Mouse (Mus musculus) limb, embryonic 14.5 days (tissue): ENCODE results near the gene Olfml2b. TPM values are rescaled to one million over a fixed set of nuclear protein-coding genes. Genes with fewer than 3 reads are reported as not detected.

Experiments used
- ATAC-seq: fragments of 200-750 bp; cut with Nextera tagmentation; 2 replicates; pipeline ENCODE4 v1.8.0; 2017; ENCODE audit warnings: low read depth, moderate number of reproducible peaks, moderate TSS enrichment; ENCODE audit not compliant: low FRiP score
- DNase-seq: peaks from one replicate; pipeline ENCODE4 v3.0.0-alpha.2; 2015; ENCODE audit warnings: low spot score
- H3K27ac ChIP-seq: fragments of 300-500 bp; sonication (generic); replicated peaks from 2 replicates; pipeline ENCODE4 v1.5.1; 2014; ENCODE audit warnings: low read depth, mild to moderate bottlenecking, low read length, moderate library complexity, mixed read lengths
- H3K27me3 ChIP-seq: fragments of 300-500 bp; sonication (generic); 2 replicates; pipeline ENCODE4 v1.6.1; 2014; ENCODE audit warnings: low read length, mixed read lengths; ENCODE audit not compliant: control insufficient read depth, insufficient read depth
- H3K36me3 ChIP-seq: fragments of 300-500 bp; sonication (generic); 2 replicates; pipeline ENCODE4 v1.6.1; 2014; ENCODE audit warnings: mild to moderate bottlenecking, low read length, moderate library complexity, mixed read lengths; ENCODE audit not compliant: control insufficient read depth, insufficient read depth
- H3K4me1 ChIP-seq: fragments of 300-500 bp; sonication (generic); 2 replicates; pipeline ENCODE4 v1.6.1; 2014; ENCODE audit warnings: antibody characterized with exemption, low read length, mixed read lengths; ENCODE audit not compliant: control insufficient read depth, insufficient read depth
- H3K4me2 ChIP-seq: fragments of 300-500 bp; sonication (generic); replicated peaks from 2 replicates; pipeline ENCODE4 v1.6.1; 2014; ENCODE audit warnings: low read depth, mild to moderate bottlenecking, low read length, moderate library complexity; ENCODE audit not compliant: severe bottlenecking
- H3K4me3 ChIP-seq: fragments of 300-500 bp; sonication (generic); replicated peaks from 2 replicates; pipeline ENCODE4 v1.5.1; 2014; ENCODE audit warnings: low read length
- H3K9ac ChIP-seq: fragments of 300-500 bp; sonication (generic); 2 replicates; pipeline ENCODE4 v1.6.1; 2014; ENCODE audit warnings: mild to moderate bottlenecking, low read depth, low read length, moderate library complexity; ENCODE audit not compliant: severe bottlenecking
- H3K9me3 ChIP-seq: fragments of 300-500 bp; sonication (generic); 2 replicates; pipeline ENCODE4 v1.6.1; 2016; ENCODE audit warnings: low read length; ENCODE audit not compliant: control insufficient read depth
- POLR2A ChIP-seq: fragments of 200-500 bp; IDR thresholded peaks from 2 replicates; pipeline ENCODE4 v1.8.0; 2012; ENCODE audit warnings: inconsistent platforms, mild to moderate bottlenecking, moderate library complexity, borderline replicate concordance; ENCODE audit not compliant: insufficient read depth, insufficient read length; ENCODE audit errors: extremely low read depth
- WGBS: fragments of 180-500 bp; shearing (Covaris S2); extraction: QIAGEN DNeasy Blood & Tissue Kit; methylation state at CpG from one replicate; pipeline ENCODE4 v1.1.7; 2014; 5-methylcytosine and 5-hydroxymethylcytosine counted together
- polyA plus RNA-seq, 2 experiments: library from polyadenylated mRNA; depleted of rRNA in 1 of 2; stranded (reverse) in 1 of 2; unstranded in 1 of 2; fragments of >200 nt; fragmentation: Nextera tagmentation in 1 of 2; extraction: Ambion mirVana in 1 of 2; gene quantifications; 2 replicates each; pipeline versions ENCODE4 v1.2.1 to v1.2.3; 2012 to 2014

Olfml2b gene
- polyA plus RNA-seq, 2 experiments = 50.4 to 50.6 TPM

DNA sequence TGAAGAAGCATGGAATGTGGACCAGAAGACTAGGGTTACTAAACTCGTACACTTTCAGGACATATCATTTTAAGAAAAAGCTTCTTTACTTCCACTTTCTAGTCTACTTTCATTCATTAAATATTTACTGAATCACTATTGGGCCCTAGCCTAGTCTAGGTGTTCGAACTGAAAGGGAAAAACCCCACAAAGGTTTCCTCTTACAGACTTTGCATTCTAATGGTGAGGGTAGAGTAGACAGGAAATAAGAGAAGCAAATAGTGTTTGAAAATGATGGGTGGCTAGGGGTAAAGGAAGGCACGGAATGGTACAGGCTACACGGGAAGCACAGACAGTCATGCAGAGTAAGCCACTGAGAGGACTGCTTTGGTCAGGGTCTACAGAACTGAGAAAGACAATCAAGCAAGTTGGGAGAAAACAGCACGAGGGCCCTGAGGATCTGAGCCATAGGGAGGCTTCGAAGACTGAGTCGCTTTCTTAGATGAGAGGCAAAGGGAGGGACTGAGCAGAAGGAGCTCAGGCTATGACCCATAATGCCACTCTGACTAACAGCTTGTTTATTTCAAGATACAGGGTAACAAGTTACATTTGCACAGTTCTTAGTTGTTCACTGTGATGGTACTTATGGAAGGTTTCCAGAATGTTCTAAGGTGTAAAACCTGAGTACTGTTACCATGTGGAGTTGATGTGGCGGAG, 85.1 kb downstream of the Olfml2b start:
- TF ChIP-seq POLR2A = no peak
- H3K27ac ChIP-seq = no peak overlapping the region
- DNase-seq (no peak), ATAC-seq (no peak)
- H3K27me3 ChIP-seq = no peaks in the 10 kb centered on the region
- H3K9ac ChIP-seq = no peak overlapping the region
- H3K9me3 ChIP-seq = no peaks in the 10 kb centered on the region
- WGBS = 85% methylated on average over 8 of the region's 8 CpGs
- no peak overlapping the region for H3K4me3 ChIP-seq
- no peaks in the 10 kb centered on the region for H3K36me3 ChIP-seq
- H3K4me1 ChIP-seq = peaks cover 9% of the 10 kb centered on the region
- H3K4me2 ChIP-seq = no peak overlapping the region

DNA sequence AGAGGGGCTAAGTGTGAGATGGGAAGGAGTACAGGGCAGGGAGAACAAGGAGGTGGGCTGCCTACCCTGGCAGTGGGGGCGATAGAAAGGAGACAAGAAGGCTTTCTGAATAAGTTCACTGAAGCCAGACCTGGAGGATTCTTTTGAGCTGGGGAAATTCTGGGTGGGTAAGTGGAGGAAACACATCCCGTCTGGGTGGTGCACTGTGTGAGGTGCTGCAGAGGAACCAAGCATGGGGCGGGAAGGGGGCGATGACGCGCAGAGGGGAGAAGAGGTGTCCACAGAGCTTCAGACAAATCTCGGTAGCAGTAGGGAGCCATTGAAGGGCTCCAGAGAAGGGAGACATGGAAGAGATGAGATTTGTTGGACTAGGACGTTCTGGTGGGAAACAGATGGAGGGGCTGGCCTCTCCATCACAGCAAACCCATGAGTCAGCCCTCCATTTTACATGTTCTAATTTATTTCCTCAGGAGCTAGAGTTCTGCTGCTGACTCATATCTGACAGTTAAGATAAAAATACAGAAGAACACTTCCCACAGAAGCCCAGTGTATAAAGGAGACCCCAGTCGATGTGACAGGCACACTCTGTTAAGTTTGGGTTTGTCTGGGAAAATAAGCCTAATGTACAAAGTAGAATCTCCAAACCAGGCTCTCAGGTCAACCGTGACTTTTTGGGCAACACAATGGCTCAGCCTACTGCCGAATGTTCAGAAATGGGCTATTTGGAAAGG, 87.7 kb downstream of the Olfml2b start:
- H3K27me3 ChIP-seq = no peaks in the 10 kb centered on the region
- TF ChIP-seq POLR2A = no peak
- no peaks in the 10 kb centered on the region for H3K9me3 ChIP-seq
- no peak overlapping the region for H3K4me2 ChIP-seq
- H3K9ac ChIP-seq = no peak overlapping the region
- ATAC-seq = no peak
- H3K36me3 ChIP-seq = no peaks in the 10 kb centered on the region
- WGBS = 66% methylated on average over 11 of the region's 11 CpGs
- H3K4me3 ChIP-seq = no peak overlapping the region
- H3K27ac ChIP-seq = 0 out of 2 replicates have a peak overlapping the region, but pooled peaks have one; percentile 39
- DNase-seq = no peak
- H3K4me1 ChIP-seq = peaks cover 9% of the 10 kb centered on the region

Other genes with a start within 250 kb of the Olfml2b start
- gene Nos1ap, start 54.7 kb upstream of the Olfml2b start, polyA plus RNA-seq (2012; rRNA removed) = 11.6 and 12.3 TPM in 2 replicates
- 10.2 and 10.4 TPM in 2 replicates for gene Nos1ap, start 54.7 kb upstream of the Olfml2b start, polyA plus RNA-seq (2014; fragmentation: Nextera tagmentation; extraction: Ambion mirVana)
- 9.1 TPM in 2 replicates for gene Atf6, start 223.2 kb downstream of the Olfml2b start, polyA plus RNA-seq (2012; rRNA removed)
- gene Atf6, start 223.2 kb downstream of the Olfml2b start, polyA plus RNA-seq (2014; fragmentation: Nextera tagmentation; extraction: Ambion mirVana) = 8.9 and 9.7 TPM in 2 replicates
- gene Gm26620, start 240.5 kb downstream of the Olfml2b start, polyA plus RNA-seq (2012; rRNA removed) = 0.72 and 0.91 TPM in 2 replicates
- gene Gm26620, start 240.5 kb downstream of the Olfml2b start, polyA plus RNA-seq (2014; fragmentation: Nextera tagmentation; extraction: Ambion mirVana) = 0.78 and 0.82 TPM in 2 replicates
- 54.9 and 58.5 TPM in 2 replicates for gene Dusp12, start 241.0 kb downstream of the Olfml2b start, polyA plus RNA-seq (2012; rRNA removed)
- gene Dusp12, start 241.0 kb downstream of the Olfml2b start, polyA plus RNA-seq (2014; fragmentation: Nextera tagmentation; extraction: Ambion mirVana) = 51.5 and 57.7 TPM in 2 replicates